ENCODE assay signal across 8 mouse cellular contexts in genomic region chr9:116145231-116145641, GRCm38 (mm10). TPM values are rescaled to one million over a fixed set of nuclear protein-coding genes. Genes with fewer than 3 reads are reported as not detected.
DNase-seq lines count a peak whose midpoint lies in the region; ATAC-seq and TF ChIP-seq lines count a peak whose summit lies in the region.

No protein-coding gene starts in this region.

- DNase-seq in gastrocnemius, adult 2 months: no peak
- no peak for DNase-seq in gastrocnemius, postnatal 4 days (ENCODE audit: low spot score in 2 of 2)
- peak; percentile 50 for DNase-seq in c-Kit-positive CD71-negative TER-119-negative erythroid progenitor cells, embryonic 14.5 days (ENCODE audit: low read depth)
- no peak for DNase-seq in cerebellum, postnatal 10 days
- DNase-seq in cerebellum, adult 11 months: no peak

- WGBS in kidney, embryonic 15.5 days: 34% methylated on average over 10 of the region's 10 CpGs
- 63% methylated on average over 10 of the region's 10 CpGs for WGBS in hindbrain, embryonic 13.5 days

- peaks cover 42% of the 10 kb centered on the region for H3K4me1 ChIP-seq in kidney, embryonic 15.5 days
- no peaks in the 10 kb centered on the region for H3K4me1 ChIP-seq in hindbrain, embryonic 13.5 days (replicated peaks)

- peak overlapping the region; percentile 28 for H3K4me3 ChIP-seq in gastrocnemius, adult 2 months
- no peak overlapping the region for H3K4me3 ChIP-seq in kidney, embryonic 15.5 days (replicated peaks)
- no peak overlapping the region for H3K4me3 ChIP-seq in hindbrain, embryonic 13.5 days

- H3K9ac ChIP-seq in kidney, embryonic 15.5 days: no peak overlapping the region
- H3K9ac ChIP-seq in hindbrain, embryonic 13.5 days: no peak overlapping the region

- intact Hi-C loops in gastrocnemius, adult 2 months (cut with DNase I): no loop called here

- H3K27me3 ChIP-seq in kidney, embryonic 15.5 days: no peaks in the 10 kb centered on the region
- no peaks in the 10 kb centered on the region for H3K27me3 ChIP-seq in hindbrain, embryonic 13.5 days

- H3K9me3 ChIP-seq in kidney, embryonic 15.5 days (replicated peaks): no peaks in the 10 kb centered on the region
- no peaks in the 10 kb centered on the region for H3K9me3 ChIP-seq in hindbrain, embryonic 13.5 days

- ATAC-seq in kidney, embryonic 15.5 days (replicated peaks; ENCODE audit: low FRiP score): no peak
- ATAC-seq in megakaryocyte, adult 5-6 weeks (ENCODE audit: poor library complexity, severe bottlenecking): peak; percentile 85
- ATAC-seq in hindbrain, embryonic 13.5 days (ENCODE audit: low FRiP score): no peak

- peak overlapping the region; percentile 77 for H3K27ac ChIP-seq in gastrocnemius, adult 2 months
- peak overlapping the region; percentile 82 for H3K27ac ChIP-seq in kidney, embryonic 15.5 days
- no peak overlapping the region for H3K27ac ChIP-seq in hindbrain, embryonic 13.5 days

- TF ChIP-seq CTCF in gastrocnemius, adult 2 months (IDR thresholded peaks at IDR 0.05): no peak

- H3K36me3 ChIP-seq in kidney, embryonic 15.5 days: peaks cover 10% of the 10 kb centered on the region; the same call in 1 of the 2 replicates
- H3K36me3 ChIP-seq in hindbrain, embryonic 13.5 days: no peaks in the 10 kb centered on the region

- H3K4me2 ChIP-seq in kidney, embryonic 15.5 days: no peak overlapping the region
- no peak overlapping the region for H3K4me2 ChIP-seq in hindbrain, embryonic 13.5 days

RNA-seq across cellular contexts. Expression of gene Tgfbr2, which starts 29.9 kb away (rescaled TPM):
- 10 to 100 TPM; 18.4 to 23.5 TPM for total RNA-seq in gastrocnemius, adult 2 months (2021)
- total RNA-seq in gastrocnemius, postnatal 4 days (2021): 10 to 100 TPM; 69.6 to 71.1 TPM
- polyA plus RNA-seq in kidney, embryonic 15.5 days (2015; fragmentation: Nextera tagmentation; extraction: Ambion mirVana): 30.8 and 31.5 TPM in 2 replicates
- total RNA-seq in megakaryocyte, adult 5-6 weeks (2015): 16.9 and 18.4 TPM in 2 replicates
- 14.8 and 18.9 TPM in 2 replicates for total RNA-seq in megakaryocyte, adult 5-6 weeks (2017)
- polyA plus RNA-seq in hindbrain, embryonic 13.5 days (2015; fragmentation: Nextera tagmentation; extraction: Ambion mirVana): 8.9 and 9.0 TPM in 2 replicates
